In genomic region chr15:100321134-100321533, GRCm38 (mm10) we compare ENCODE assay signal across 7 mouse cellular contexts. TPM values are rescaled to one million over a fixed set of nuclear protein-coding genes. Genes with fewer than 3 reads are reported as not detected.
DNase-seq lines count a peak whose midpoint lies in the region; ATAC-seq and TF ChIP-seq lines count a peak whose summit lies in the region.

No protein-coding gene starts in this region.

- H3K4me2 ChIP-seq in liver, embryonic 11.5 days = no peak overlapping the region

- H3K9ac ChIP-seq in liver, embryonic 11.5 days (ENCODE audit: low read depth, low read length) = no peak overlapping the region

- DNase-seq in liver = peak; percentile 47
- DNase-seq in liver, embryonic 11.5 days (ENCODE audit: low spot score) = no peak
- DNase-seq in heart, postnatal 10 days = peak; percentile 58 to 64
- DNase-seq in lung, postnatal 36 days = peak; percentile 91
- DNase-seq in layer of hippocampus, adult 9-11 months = no peak
- DNase-seq in right cerebral cortex, postnatal 14 days = no peak

- no peaks in the 10 kb centered on the region for H3K36me3 ChIP-seq in liver, embryonic 11.5 days (ENCODE audit: control insufficient read depth, insufficient read depth, low read length)

- 0 out of 2 replicates have a peak, but pooled peaks cover 3% of the 10 kb centered on the region for H3K4me1 ChIP-seq in liver, embryonic 11.5 days (replicated peaks; ENCODE audit: control insufficient read depth, insufficient read depth, low read length)
- H3K4me1 ChIP-seq in bone marrow, adult 2 months (ENCODE audit: control insufficient read depth, insufficient read depth, low read length) = no peaks in the 10 kb centered on the region

- TF ChIP-seq POLR2A in bone marrow, adult 2 months (IDR thresholded peaks at IDR 0.05; ENCODE audit: borderline replicate concordance, control insufficient read depth, low read depth, low read length) = no peak

- H3K9me3 ChIP-seq in liver, embryonic 11.5 days (ENCODE audit: control insufficient read depth, low read length) = no peaks in the 10 kb centered on the region

- H3K4me3 ChIP-seq in liver, embryonic 11.5 days (ENCODE audit: low read depth, low read length) = no peak overlapping the region
- no peak overlapping the region for H3K4me3 ChIP-seq in bone marrow, adult 2 months (replicated peaks; ENCODE audit: control insufficient read depth, low read depth, low read length)

- ATAC-seq in liver, embryonic 11.5 days (replicated peaks; ENCODE audit: low FRiP score) = no peak

- TF ChIP-seq CTCF in bone marrow, adult 2 months (IDR thresholded peaks at IDR 0.05; ENCODE audit: control insufficient read depth, insufficient read depth, low read length) = peak; percentile 40; the same call in 1 of the 2 replicates

- no peak overlapping the region for H3K27ac ChIP-seq in liver, embryonic 11.5 days (ENCODE audit: low read depth, low read length)
- no peak overlapping the region for H3K27ac ChIP-seq in bone marrow, adult 2 months (ENCODE audit: control insufficient read depth, insufficient read depth, low read depth, low read length, poor library complexity)

- WGBS in liver, embryonic 11.5 days = 55% methylated on average over 5 of the region's 5 CpGs
- 49% methylated on average over 5 of the region's 5 CpGs for WGBS in bone marrow, adult 2 months

- H3K27me3 ChIP-seq in liver, embryonic 11.5 days (replicated peaks; ENCODE audit: control insufficient read depth, insufficient read depth, low read length) = no peaks in the 10 kb centered on the region

- intact Hi-C loops in heart, postnatal 10 days (cut with DNase I) = loop anchor here (5.0 to 10.0 kb wide), 2 partner anchors 59 to 296 kb away; no protein-coding TSS in a partner anchor

RNA-seq across cellular contexts. Expression of gene Mettl7a3, which starts 13.6 kb away (rescaled TPM):
- polyA plus RNA-seq in liver, embryonic 11.5 days (2014; fragmentation: Nextera tagmentation; extraction: Ambion mirVana) = not detected in 2 replicates
- not detected in 2 replicates for polyA plus RNA-seq in bone marrow, adult 2 months (2011; ENCODE audit: insufficient read depth, insufficient read length, low replicate concordance, missing spikeins)
- not detected for total RNA-seq in heart, postnatal 10 days (2021)

RNA-seq across cellular contexts. Expression of gene Mettl7a1, which starts 17.2 kb away (rescaled TPM):
- 4.4 and 5.7 TPM in 2 replicates for polyA plus RNA-seq in liver, embryonic 11.5 days (2014; fragmentation: Nextera tagmentation; extraction: Ambion mirVana)
- 29.4 and 34.3 TPM in 2 replicates for polyA plus RNA-seq in bone marrow, adult 2 months (2011; ENCODE audit: insufficient read depth, insufficient read length, low replicate concordance, missing spikeins)
- 10 to 100 TPM; 19.6 to 22.9 TPM for total RNA-seq in heart, postnatal 10 days (2021)

RNA-seq across cellular contexts. Expression of gene Methig1, which starts 31.8 kb away (rescaled TPM):
- not detected in 2 replicates for polyA plus RNA-seq in liver, embryonic 11.5 days (2014; fragmentation: Nextera tagmentation; extraction: Ambion mirVana)
- not detected in 2 replicates for polyA plus RNA-seq in bone marrow, adult 2 months (2011; ENCODE audit: insufficient read depth, insufficient read length, low replicate concordance, missing spikeins)
- not detected for total RNA-seq in heart, postnatal 10 days (2021)

RNA-seq across cellular contexts. Expression of gene Mettl7a2, which starts 31.9 kb away (rescaled TPM):
- not detected in 2 replicates for polyA plus RNA-seq in liver, embryonic 11.5 days (2014; fragmentation: Nextera tagmentation; extraction: Ambion mirVana)
- not detected in 2 replicates for polyA plus RNA-seq in bone marrow, adult 2 months (2011; ENCODE audit: insufficient read depth, insufficient read length, low replicate concordance, missing spikeins)
- total RNA-seq in heart, postnatal 10 days (2021) = under 1 TPM; 0.45 to 0.53 TPM

RNA-seq across cellular contexts. Expression of gene Tmprss12, which starts 40.5 kb away (rescaled TPM):
- not detected in 2 replicates for polyA plus RNA-seq in liver, embryonic 11.5 days (2014; fragmentation: Nextera tagmentation; extraction: Ambion mirVana)
- polyA plus RNA-seq in bone marrow, adult 2 months (2011; ENCODE audit: insufficient read depth, insufficient read length, low replicate concordance, missing spikeins) = not detected in 2 replicates
- not detected for total RNA-seq in heart, postnatal 10 days (2021)

Comparison
In these comparisons a context has a peak if more than half of its experiments do, and no peak if none do; other contexts are left out.
1. DNase-seq: peak in liver (single experiment), heart, postnatal 10 days (2 of 2) and lung, postnatal 36 days (single experiment); none in liver, embryonic 11.5 days (single experiment), layer of hippocampus, adult 9-11 months (single experiment) and right cerebral cortex, postnatal 14 days (single experiment).